Mouse (Mus musculus): Measurements from ENCODE around the gene Prkar1b. TPM values are rescaled to one million over a fixed set of nuclear protein-coding genes. Genes with fewer than 3 reads are reported as not detected.

The Prkar1b gene
- polyA plus RNA-seq, 1 experiment from 2014 or later = 17.4 TPM

DNA sequence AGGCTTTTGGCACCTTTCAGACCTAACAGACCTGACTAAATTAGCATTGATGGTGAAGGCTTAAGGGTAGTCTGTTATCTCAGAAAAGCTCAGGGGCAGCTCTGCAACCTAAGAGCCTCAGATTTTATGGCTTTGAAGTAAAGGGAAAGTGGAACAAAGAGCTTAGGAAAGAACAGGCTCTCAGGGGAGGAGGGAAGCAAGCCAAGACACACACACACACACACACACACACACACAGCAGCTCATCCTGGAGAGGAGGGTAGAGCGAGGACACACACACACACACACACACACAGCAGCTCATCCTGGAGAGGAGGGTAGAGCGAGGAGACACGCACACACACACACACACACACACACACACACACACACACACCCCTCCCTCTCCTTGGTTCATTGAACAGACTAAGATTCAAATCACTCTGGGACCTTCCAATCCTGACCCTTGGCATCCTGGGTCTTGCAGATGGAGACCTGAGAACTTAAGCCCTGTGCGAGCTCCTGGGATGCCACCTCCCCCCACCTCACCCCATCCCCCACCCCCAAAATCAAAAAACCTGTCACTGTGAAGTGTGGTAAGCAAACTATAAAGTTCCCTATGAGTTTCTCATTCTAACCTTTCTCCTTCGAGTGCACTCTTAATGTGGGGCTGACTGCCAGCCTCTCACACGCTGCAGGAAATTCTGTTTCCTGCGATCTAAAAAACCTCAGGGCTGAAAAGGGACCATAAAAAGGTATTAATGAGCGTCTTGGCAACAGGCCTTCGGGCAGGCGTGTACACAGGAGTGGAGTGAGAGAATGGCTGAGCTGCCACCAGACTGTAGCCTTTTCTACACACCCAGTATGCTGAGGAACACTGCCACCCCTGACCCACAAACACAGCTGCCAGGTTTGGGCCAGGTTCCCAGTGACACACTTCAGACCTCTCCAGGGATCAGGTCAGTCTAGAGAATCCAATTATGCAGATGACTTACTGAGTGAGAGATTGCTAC lies 25.1 kb upstream of the Prkar1b start:
- Histone ChIP-seq H3K27ac (ENCODE audit: low read length) (peak overlapping the region; percentile 66), H3K4me2 (ENCODE audit: low read depth, low read length) (no peak overlapping the region), H3K4me1 (replicated peaks; ENCODE audit: control insufficient read depth, insufficient read depth, low read length) (peaks cover 12% of the 10 kb centered on the region), H3K4me3 (ENCODE audit: low read length) (no peak overlapping the region), H3K36me3 (ENCODE audit: control insufficient read depth, insufficient read depth, low read length) (peaks cover 17% of the 10 kb centered on the region), H3K27me3 (ENCODE audit: control insufficient read depth, insufficient read depth, low read depth, low read length) (no peaks in the 10 kb centered on the region), H3K9ac (ENCODE audit: low read length) (no peak overlapping the region; the same call in 1 of the 2 replicates), H3K9me3 (ENCODE audit: control insufficient read depth, low read length) (no peaks in the 10 kb centered on the region)
- 37% methylated on average over 8 of the region's 10 CpGs for WGBS
- peak; percentile 73 for ATAC-seq (ENCODE audit: low read depth)

- H3K27me3 ChIP-seq (ENCODE audit: control insufficient read depth, insufficient read depth, low read depth, low read length) = no peaks in the 10 kb centered on the region
- WGBS = 48% methylated on average over 10 of the region's 10 CpGs
- H3K4me1 ChIP-seq (replicated peaks; ENCODE audit: control insufficient read depth, insufficient read depth, low read length) = peaks cover 12% of the 10 kb centered on the region
- ATAC-seq (ENCODE audit: low read depth) = no peak
- no peak overlapping the region for H3K4me2 ChIP-seq (ENCODE audit: low read depth, low read length)
- H3K36me3 ChIP-seq (ENCODE audit: control insufficient read depth, insufficient read depth, low read length) = peaks cover 17% of the 10 kb centered on the region
- peak overlapping the region; percentile 21 for H3K9ac ChIP-seq (ENCODE audit: low read length)
- H3K27ac ChIP-seq (ENCODE audit: low read length) = peak overlapping the region; percentile 50; the same call in 1 of the 2 replicates
- no peak overlapping the region for H3K4me3 ChIP-seq (ENCODE audit: low read length)
- no peaks in the 10 kb centered on the region for H3K9me3 ChIP-seq (ENCODE audit: control insufficient read depth, low read length)
These were observed 24.3 kb upstream of the Prkar1b start for GRCm38 (mm10) chr5:139174141-139174540.

- H3K4me2 ChIP-seq (ENCODE audit: low read depth, low read length) = no peak overlapping the region
- H3K9me3 ChIP-seq (ENCODE audit: control insufficient read depth, low read length) = no peaks in the 10 kb centered on the region
- 89% methylated on average over 4 of the region's 4 CpGs for WGBS
- no peak for ATAC-seq (ENCODE audit: low read depth)
- H3K27ac ChIP-seq (ENCODE audit: low read length) = no peak overlapping the region
- no peaks in the 10 kb centered on the region for H3K27me3 ChIP-seq (ENCODE audit: control insufficient read depth, insufficient read depth, low read depth, low read length)
- peaks cover 19% of the 10 kb centered on the region for H3K36me3 ChIP-seq (ENCODE audit: control insufficient read depth, insufficient read depth, low read length)
- no peak overlapping the region for H3K9ac ChIP-seq (ENCODE audit: low read length)
- no peak overlapping the region for H3K4me3 ChIP-seq (ENCODE audit: low read length)
- peaks cover 12% of the 10 kb centered on the region for H3K4me1 ChIP-seq (replicated peaks; ENCODE audit: control insufficient read depth, insufficient read depth, low read length)
These were observed 22.1 kb upstream of the Prkar1b start for GRCm38 (mm10) chr5:139171929-139172328.

GRCm38 (mm10) chr5:139167548-139167947 lies 17.7 kb upstream of the Prkar1b start:
- WGBS = 74% methylated on average over 1 of the region's 1 CpGs
- H3K4me3 ChIP-seq (ENCODE audit: low read length) = no peak overlapping the region
- no peak overlapping the region for H3K27ac ChIP-seq (ENCODE audit: low read length)
- peaks cover 29% of the 10 kb centered on the region for H3K36me3 ChIP-seq (ENCODE audit: control insufficient read depth, insufficient read depth, low read length)
- no peak overlapping the region for H3K9ac ChIP-seq (ENCODE audit: low read length)
- H3K4me1 ChIP-seq (replicated peaks; ENCODE audit: control insufficient read depth, insufficient read depth, low read length) = no peaks in the 10 kb centered on the region
- ATAC-seq (ENCODE audit: low read depth) = no peak
- H3K4me2 ChIP-seq (ENCODE audit: low read depth, low read length) = no peak overlapping the region
- H3K27me3 ChIP-seq (ENCODE audit: control insufficient read depth, insufficient read depth, low read depth, low read length) = no peaks in the 10 kb centered on the region
- no peaks in the 10 kb centered on the region for H3K9me3 ChIP-seq (ENCODE audit: control insufficient read depth, low read length)

- WGBS = 74% methylated on average over 6 of the region's 6 CpGs
- Histone ChIP-seq H3K27ac (ENCODE audit: low read length) (no peak overlapping the region), H3K27me3 (ENCODE audit: control insufficient read depth, insufficient read depth, low read depth, low read length) (no peaks in the 10 kb centered on the region), H3K36me3 (ENCODE audit: control insufficient read depth, insufficient read depth, low read length) (peaks cover 27% of the 10 kb centered on the region), H3K4me3 (ENCODE audit: low read length) (no peak overlapping the region), H3K9ac (ENCODE audit: low read length) (no peak overlapping the region), H3K4me2 (ENCODE audit: low read depth, low read length) (no peak overlapping the region), H3K9me3 (ENCODE audit: control insufficient read depth, low read length) (no peaks in the 10 kb centered on the region), H3K4me1 (replicated peaks; ENCODE audit: control insufficient read depth, insufficient read depth, low read length) (no peaks in the 10 kb centered on the region)
- ATAC-seq (ENCODE audit: low read depth) = no peak
These were observed 17.1 kb upstream of the Prkar1b start for GRCm38 (mm10) chr5:139166781-139167361.

- WGBS = 73% methylated on average over 10 of the region's 10 CpGs
- ATAC-seq (ENCODE audit: low read depth) = no peak
These were observed 11.8 kb upstream of the Prkar1b start for GRCm38 (mm10) chr5:139161632-139162031.

DNA sequence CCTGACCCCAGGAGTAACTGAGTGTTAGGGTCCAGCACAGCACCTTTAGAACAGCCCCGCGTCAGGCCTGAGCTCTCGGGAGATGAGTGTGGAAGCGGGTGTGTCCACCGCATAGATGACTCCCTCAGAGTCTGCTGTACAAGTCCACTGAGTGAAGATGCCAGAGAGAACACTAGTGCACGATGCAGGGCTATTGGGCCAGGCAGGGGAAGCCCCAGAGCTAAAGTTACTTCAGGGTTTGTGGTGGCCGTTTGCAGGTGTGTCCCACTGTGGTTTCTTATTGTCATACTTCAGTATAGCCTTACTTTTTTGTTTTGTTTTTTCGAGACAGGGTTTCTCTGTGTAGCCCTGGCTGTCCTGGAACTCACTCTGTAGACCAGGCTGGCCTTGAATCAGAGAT lies 11.1 kb upstream of the Prkar1b start:
- Histone ChIP-seq H3K27ac (ENCODE audit: low read length) (no peak overlapping the region), H3K4me1 (replicated peaks; ENCODE audit: control insufficient read depth, insufficient read depth, low read length) (no peaks in the 10 kb centered on the region), H3K9me3 (ENCODE audit: control insufficient read depth, low read length) (no peaks in the 10 kb centered on the region), H3K4me2 (ENCODE audit: low read depth, low read length) (no peak overlapping the region), H3K4me3 (ENCODE audit: low read length) (no peak overlapping the region), H3K36me3 (ENCODE audit: control insufficient read depth, insufficient read depth, low read length) (peaks cover 16% of the 10 kb centered on the region), H3K9ac (ENCODE audit: low read length) (no peak overlapping the region), H3K27me3 (ENCODE audit: control insufficient read depth, insufficient read depth, low read depth, low read length) (no peaks in the 10 kb centered on the region)
- ATAC-seq (ENCODE audit: low read depth) = no peak
- WGBS = 87% methylated on average over 8 of the region's 8 CpGs

More at GRCm38 (mm10) chr5:139161632-139162031, 11.8 kb upstream of the Prkar1b start:
- Histone ChIP-seq H3K9me3 (ENCODE audit: control insufficient read depth, low read length) (no peaks in the 10 kb centered on the region), H3K27ac (ENCODE audit: low read length) (no peak overlapping the region), H3K4me2 (ENCODE audit: low read depth, low read length) (no peak overlapping the region), H3K27me3 (ENCODE audit: control insufficient read depth, insufficient read depth, low read depth, low read length) (no peaks in the 10 kb centered on the region), H3K36me3 (ENCODE audit: control insufficient read depth, insufficient read depth, low read length) (peaks cover 17% of the 10 kb centered on the region), H3K4me1 (replicated peaks; ENCODE audit: control insufficient read depth, insufficient read depth, low read length) (no peaks in the 10 kb centered on the region), H3K4me3 (ENCODE audit: low read length) (no peak overlapping the region), H3K9ac (ENCODE audit: low read length) (no peak overlapping the region)

DNA sequence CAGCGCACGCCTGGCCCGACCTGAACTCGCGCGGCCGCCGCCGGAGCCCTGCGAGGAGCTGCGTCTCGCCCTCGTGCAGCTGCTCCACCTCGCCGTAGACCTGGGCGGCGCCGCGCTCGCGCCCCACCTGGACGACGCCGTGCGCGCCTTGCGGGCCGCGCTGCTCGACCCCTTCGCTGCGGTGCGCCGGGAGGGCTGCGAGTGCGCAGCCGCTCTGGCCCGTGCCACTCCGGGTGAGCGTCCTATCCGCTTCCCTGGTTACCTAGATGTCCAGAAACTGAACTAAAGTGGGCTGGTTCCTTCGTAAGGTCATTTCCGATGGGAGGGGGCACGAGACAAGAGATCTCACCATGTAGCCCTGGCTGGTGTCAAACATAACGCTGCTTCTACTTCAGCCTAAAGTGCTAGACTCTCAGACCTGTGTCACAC lies 816 bp upstream of the Prkar1b start:
- Histone ChIP-seq H3K27me3 (ENCODE audit: control insufficient read depth, insufficient read depth, low read depth, low read length) (no peaks in the 10 kb centered on the region), H3K4me2 (ENCODE audit: low read depth, low read length) (peak overlapping the region; percentile 96), H3K4me3 (ENCODE audit: low read length) (peak overlapping the region; percentile 91), H3K36me3 (ENCODE audit: control insufficient read depth, insufficient read depth, low read length) (peaks cover 12% of the 10 kb centered on the region), H3K9ac (ENCODE audit: low read length) (peak overlapping the region; percentile 77), H3K4me1 (replicated peaks; ENCODE audit: control insufficient read depth, insufficient read depth, low read length) (peaks cover 14% of the 10 kb centered on the region), H3K27ac (ENCODE audit: low read length) (peak overlapping the region; percentile 49; the same call in 1 of the 2 replicates), H3K9me3 (ENCODE audit: control insufficient read depth, low read length) (no peaks in the 10 kb centered on the region)
- peak; percentile 3; the same call in 1 of the 2 replicates for ATAC-seq (ENCODE audit: low read depth)
- WGBS = under 1% methylated on average over 36 of the region's 45 CpGs

DNA sequence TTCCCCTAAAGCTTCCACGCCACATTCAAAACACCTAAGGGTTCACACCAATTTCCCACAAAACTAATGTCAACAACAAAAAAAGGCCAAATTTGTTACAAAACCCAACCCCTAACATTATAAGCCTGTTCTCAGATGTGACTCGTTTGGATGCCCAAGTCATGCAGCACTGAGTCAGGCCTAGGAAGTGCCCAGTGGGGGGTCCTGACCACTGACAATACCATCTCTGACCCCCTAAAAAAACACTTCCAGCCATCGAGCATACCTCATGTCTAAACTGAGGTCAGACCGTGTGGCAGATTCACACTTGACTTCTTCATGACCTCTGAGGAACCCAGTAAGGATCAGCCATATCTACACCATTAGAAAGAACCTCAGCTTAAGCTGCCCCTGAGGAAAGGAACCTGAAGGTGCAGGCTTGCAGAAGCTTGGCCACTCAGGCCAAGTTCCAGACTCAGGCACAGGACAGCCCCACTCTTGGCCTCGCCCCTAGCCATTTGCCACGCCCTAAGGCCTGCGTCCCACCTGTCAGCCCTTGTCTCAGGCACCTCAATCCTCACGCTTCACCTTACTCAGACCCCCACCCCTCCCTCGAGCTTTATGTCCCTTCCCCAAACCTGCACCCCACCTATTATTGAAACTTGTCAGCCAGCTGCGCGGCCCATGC lies 662 bp downstream of the Prkar1b start:
- Histone ChIP-seq H3K4me2 (ENCODE audit: low read depth, low read length) (peak overlapping the region; percentile 64), H3K36me3 (ENCODE audit: control insufficient read depth, insufficient read depth, low read length) (peaks cover 10% of the 10 kb centered on the region), H3K4me3 (ENCODE audit: low read length) (peak overlapping the region; percentile 91), H3K27ac (ENCODE audit: low read length) (peak overlapping the region; percentile 77), H3K4me1 (replicated peaks; ENCODE audit: control insufficient read depth, insufficient read depth, low read length) (peaks cover 14% of the 10 kb centered on the region), H3K9ac (ENCODE audit: low read length) (peak overlapping the region; percentile 21), H3K9me3 (ENCODE audit: control insufficient read depth, low read length) (0 out of 2 replicates have a peak, but pooled peaks cover 3% of the 10 kb centered on the region), H3K27me3 (ENCODE audit: control insufficient read depth, insufficient read depth, low read depth, low read length) (no peaks in the 10 kb centered on the region)
- ATAC-seq (ENCODE audit: low read depth) = peak; percentile 71
- 19% methylated on average over 11 of the region's 11 CpGs for WGBS
